Mouse (Mus musculus): ENCODE results near the gene Nudt14.

Gene Nudt14

GRCm38 (mm10) chr12:112941776-112942713 is at the start of gene Nudt14:
Gene Nudt14 (minus strand): TSS chr12:112942124.
- CTCF ChIA-PET, result interaction anchor here (0.7 kb wide), 1 partner anchor 59 kb away, joined by 3 read pairs; no protein-coding TSS in a partner anchor

GRCm38 (mm10) chr12:112991444-112991843 is 49.5 kb upstream of the Nudt14 start:
- CTCF ChIA-PET, result no interaction called here

- CTCF ChIA-PET, result interaction anchor here (0.7 kb wide), 1 partner anchor 187 kb away, joined by 4 read pairs; no protein-coding TSS in a partner anchor
Observed at GRCm38 (mm10) chr12:112990706-112991405, 48.9 kb upstream of the Nudt14 start.

- CTCF ChIA-PET, result interaction anchor here (0.6 to 0.9 kb wide), 2 partner anchors 12 to 36 kb away, joined by 3 to 4 read pairs; partner anchors contain the start of gene Btbd6
Observed at GRCm38 (mm10) chr12:112987877-112988276, 46.0 kb upstream of the Nudt14 start.

GRCm38 (mm10) chr12:112985346-112985745 is 43.4 kb upstream of the Nudt14 start:
- CTCF ChIA-PET, result no interaction called here

- CTCF ChIA-PET, result interaction anchor here (0.6 kb wide), 1 partner anchor 632 kb away, joined by 4 read pairs; no protein-coding TSS in a partner anchor
Observed at GRCm38 (mm10) chr12:112982031-112982430, 40.1 kb upstream of the Nudt14 start.

- CTCF ChIA-PET, result interaction anchor here (0.6 kb wide), 1 partner anchor 31 kb away, joined by 5 read pairs; no protein-coding TSS in a partner anchor
Observed at GRCm38 (mm10) chr12:112977156-112977555, 35.2 kb upstream of the Nudt14 start.

- CTCF ChIA-PET, result interaction anchor here (0.6 to 0.9 kb wide), 3 partner anchors 11 to 32 kb away, joined by 3 to 5 read pairs (median 4); no protein-coding TSS in a partner anchor
Observed at GRCm38 (mm10) chr12:112976371-112977073, 34.6 kb upstream of the Nudt14 start, which contains the start of gene Btbd6. Gene Btbd6 (plus strand): TSS chr12:112976482.

- CTCF ChIA-PET, result no interaction called here
Observed at GRCm38 (mm10) chr12:112974736-112975135, 32.8 kb upstream of the Nudt14 start.

- CTCF ChIA-PET, result interaction anchor here (0.6 kb wide), 2 partner anchors 29 to 153 kb away, joined by 3 read pairs; no protein-coding TSS in a partner anchor
Observed at GRCm38 (mm10) chr12:112969616-112970015, 27.7 kb upstream of the Nudt14 start.

GRCm38 (mm10) chr12:112968943-112969342 is 27.0 kb upstream of the Nudt14 start:
- CTCF ChIA-PET, result interaction anchor here (1.2 kb wide), 1 partner anchor 9 kb away, joined by 3 read pairs; no protein-coding TSS in a partner anchor

- CTCF ChIA-PET, result no interaction called here
Observed at GRCm38 (mm10) chr12:112965783-112966182, 23.9 kb upstream of the Nudt14 start.

GRCm38 (mm10) chr12:112961872-112962271 is 19.9 kb upstream of the Nudt14 start:
- CTCF ChIA-PET, result no interaction called here

GRCm38 (mm10) chr12:112961428-112961827 is 19.5 kb upstream of the Nudt14 start:
- CTCF ChIA-PET, result no interaction called here

GRCm38 (mm10) chr12:112959421-112959820 is 17.5 kb upstream of the Nudt14 start:
- CTCF ChIA-PET, result interaction anchor here (0.7 kb wide), 1 partner anchor 9 kb away, joined by 3 read pairs; no protein-coding TSS in a partner anchor

- CTCF ChIA-PET, result no interaction called here
Observed at GRCm38 (mm10) chr12:112958303-112958702, 16.4 kb upstream of the Nudt14 start.

- CTCF ChIA-PET, result interaction anchor here (0.6 kb wide), 1 partner anchor 1487 kb away, joined by 3 read pairs; no protein-coding TSS in a partner anchor
Observed at GRCm38 (mm10) chr12:112955800-112956199, 13.9 kb upstream of the Nudt14 start.

GRCm38 (mm10) chr12:112952926-112953565 is 11.1 kb upstream of the Nudt14 start:
- CTCF ChIA-PET, result no interaction called here

- CTCF ChIA-PET, result no interaction called here
Observed at GRCm38 (mm10) chr12:112952433-112952832, 10.5 kb upstream of the Nudt14 start.

GRCm38 (mm10) chr12:112951150-112951842 is 9.4 kb upstream of the Nudt14 start:
- CTCF ChIA-PET, result no interaction called here
